Mouse (Mus musculus) G1E (cell line): ENCODE measurements at regions not wholly inside any gene's neighbourhood (a gene's known extent, or its start where the extent isn't known, plus 50 kb on each side); places are given as distances from the start of the nearest gene placed in this dataset.

Experiments
- CTCF ChIP-seq: IDR thresholded peaks from 2 replicates; pipeline ENCODE4 v1.5.1; 2012; ENCODE audit warnings: low read depth, low read length, inconsistent platforms, mixed read lengths
- GATA1 ChIP-seq: IDR thresholded peaks from 2 replicates; pipeline ENCODE4 v1.6.1; 2012; ENCODE audit warnings: borderline replicate concordance, low read length, inconsistent platforms, mixed read lengths
- GATA2 ChIP-seq: IDR thresholded peaks from 2 replicates; pipeline ENCODE4 v1.6.1; 2012; ENCODE audit warnings: low read depth, low read length, inconsistent platforms, borderline replicate concordance
- TAL1 ChIP-seq: conservative IDR thresholded peaks from 2 replicates; pipeline ENCODE4 v1.6.1; 2012; ENCODE audit warnings: low read depth, low read length, inconsistent platforms, mixed read lengths

- no peak for TF ChIP-seq CTCF
- TF ChIP-seq TAL1: no peak
- TF ChIP-seq GATA2: no peak
- TF ChIP-seq GATA1: no peak
These were observed 180.5 kb upstream of the Epha4 start for GRCm38 (mm10) chr1:77695228-77696018.
